Mouse (Mus musculus) hindbrain, embryonic 16.5 days (tissue): ENCODE measurements at regions not wholly inside any gene's neighbourhood (a gene's known extent, or its start where the extent isn't known, plus 50 kb on each side); places are given as distances from the start of the nearest gene placed in this dataset.
A peak's percentile ranks its signal among the peaks of the same experiment; 100 is the strongest.

Experiments used
- ATAC-seq: fragments of 200-750 bp; cut with Nextera tagmentation; 2 replicates; pipeline ENCODE4 v1.8.0; 2017; ENCODE audit warnings: moderate TSS enrichment, moderate library complexity
- H3K27ac ChIP-seq: fragments of 300-500 bp; sonication (generic); 2 replicates; pipeline ENCODE4 v1.5.1; 2014; ENCODE audit warnings: low read depth, mild to moderate bottlenecking, control low read depth, low read length, moderate library complexity
- H3K27me3 ChIP-seq: fragments of 300-500 bp; sonication (generic); replicated peaks from 2 replicates; pipeline ENCODE4 v1.6.1; 2014; ENCODE audit warnings: low read length; ENCODE audit not compliant: control insufficient read depth, insufficient read depth
- H3K36me3 ChIP-seq: fragments of 300-500 bp; sonication (generic); 2 replicates; pipeline ENCODE4 v1.6.1; 2014; ENCODE audit warnings: mild to moderate bottlenecking, low read length, moderate library complexity, mixed read lengths; ENCODE audit not compliant: control insufficient read depth, insufficient read depth
- H3K4me1 ChIP-seq: fragments of 300-500 bp; sonication (generic); 2 replicates; pipeline ENCODE4 v1.6.1; 2014; ENCODE audit warnings: low read depth, low read length; ENCODE audit not compliant: control insufficient read depth, insufficient read depth
- H3K4me2 ChIP-seq: fragments of 300-500 bp; sonication (generic); 2 replicates; pipeline ENCODE4 v1.6.1; 2014; ENCODE audit warnings: mild to moderate bottlenecking, low read length, control low read depth, moderate library complexity
- H3K4me3 ChIP-seq: fragments of 300-500 bp; sonication (generic); 2 replicates; pipeline ENCODE4 v1.5.1; 2014; ENCODE audit warnings: mild to moderate bottlenecking, low read length, control low read depth, moderate library complexity
- H3K9ac ChIP-seq: fragments of 300-500 bp; sonication (generic); 2 replicates; pipeline ENCODE4 v1.6.1; 2014; ENCODE audit warnings: low read depth, mild to moderate bottlenecking, control low read depth, low read length, moderate library complexity
- H3K9me3 ChIP-seq: fragments of 300-500 bp; sonication (generic); 2 replicates; pipeline ENCODE4 v1.6.1; 2014; ENCODE audit warnings: mild to moderate bottlenecking, low read length, moderate library complexity; ENCODE audit not compliant: control insufficient read depth
- WGBS: fragments of 180-500 bp; shearing (Covaris S2); extraction: QIAGEN DNeasy Blood & Tissue Kit; methylation state at CpG from one replicate; pipeline ENCODE4 v1.1.7; 2014; 5-methylcytosine and 5-hydroxymethylcytosine counted together

GRCm38 (mm10) chr10:23707141-23707540, 79.9 kb downstream of the Rps12 start:
- ATAC-seq = no peak
- 71% methylated on average over 3 of the region's 3 CpGs for WGBS
- no peak overlapping the region for H3K9ac ChIP-seq
- H3K4me3 ChIP-seq = no peak overlapping the region
- H3K27me3 ChIP-seq = no peaks in the 10 kb centered on the region
- H3K4me1 ChIP-seq = no peaks in the 10 kb centered on the region
- no peaks in the 10 kb centered on the region for H3K36me3 ChIP-seq
- H3K4me2 ChIP-seq = no peak overlapping the region
- no peaks in the 10 kb centered on the region for H3K9me3 ChIP-seq
- no peak overlapping the region for H3K27ac ChIP-seq

GRCm38 (mm10) chr10:23704048-23704447, 83.0 kb downstream of the Rps12 start:
- no peaks in the 10 kb centered on the region for H3K27me3 ChIP-seq
- ATAC-seq = no peak
- no peak overlapping the region for H3K27ac ChIP-seq
- no peaks in the 10 kb centered on the region for H3K9me3 ChIP-seq
- H3K9ac ChIP-seq = no peak overlapping the region
- H3K36me3 ChIP-seq = no peaks in the 10 kb centered on the region
- no peaks in the 10 kb centered on the region for H3K4me1 ChIP-seq
- no peak overlapping the region for H3K4me2 ChIP-seq
- no peak overlapping the region for H3K4me3 ChIP-seq
- 72% methylated on average over 1 of the region's 1 CpGs for WGBS

- Histone ChIP-seq H3K9ac (no peak overlapping the region), H3K9me3 (no peaks in the 10 kb centered on the region), H3K36me3 (no peaks in the 10 kb centered on the region), H3K27me3 (no peaks in the 10 kb centered on the region), H3K4me1 (no peaks in the 10 kb centered on the region), H3K27ac (no peak overlapping the region), H3K4me3 (no peak overlapping the region), H3K4me2 (no peak overlapping the region)
- WGBS = 73% methylated on average over 2 of the region's 2 CpGs
- no peak for ATAC-seq
Measured at GRCm38 (mm10) chr10:23691291-23691690, 95.8 kb downstream of the Rps12 start.

GRCm38 (mm10) chr10:23686969-23687368, 100.1 kb downstream of the Rps12 start:
- WGBS = 38% methylated on average over 10 of the region's 10 CpGs
- ATAC-seq = 0 out of 2 replicates have a peak, but pooled peaks have one; percentile 30
- peak overlapping the region; percentile 20 for H3K4me2 ChIP-seq
- 0 out of 2 replicates have a peak overlapping the region, but pooled peaks have one; percentile 34 for H3K27ac ChIP-seq
- H3K4me1 ChIP-seq = no peaks in the 10 kb centered on the region
- H3K27me3 ChIP-seq = no peaks in the 10 kb centered on the region
- H3K4me3 ChIP-seq = no peak overlapping the region; the same call in 1 of the 2 replicates
- H3K36me3 ChIP-seq = no peaks in the 10 kb centered on the region
- H3K9ac ChIP-seq = no peak overlapping the region
- H3K9me3 ChIP-seq = no peaks in the 10 kb centered on the region

DNA sequence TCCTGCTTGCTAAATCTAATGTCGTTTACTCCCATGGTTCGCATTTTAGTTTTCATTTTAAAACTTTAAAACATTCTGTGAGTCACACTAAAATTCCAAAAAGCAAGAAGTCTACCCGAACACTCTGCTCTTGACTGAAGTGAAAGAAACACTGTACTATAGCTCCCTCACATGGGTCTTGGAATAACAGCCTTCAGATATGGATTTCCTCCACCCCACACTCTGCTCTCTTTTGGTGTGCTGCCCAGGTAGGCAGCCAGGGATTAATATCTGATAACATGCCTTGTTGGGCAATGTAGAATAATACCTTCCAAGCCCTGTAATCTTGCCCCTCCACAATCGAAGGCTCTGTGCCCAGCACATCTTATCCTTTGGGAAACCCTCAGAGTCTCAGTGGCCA, 104.0 kb downstream of the Rps12 start:
- no peak overlapping the region for H3K27ac ChIP-seq
- H3K36me3 ChIP-seq = no peaks in the 10 kb centered on the region
- no peak; the same call in 1 of the 2 replicates for ATAC-seq
- no peak overlapping the region for H3K9ac ChIP-seq
- H3K4me3 ChIP-seq = no peak overlapping the region
- no peak overlapping the region for H3K4me2 ChIP-seq
- no peaks in the 10 kb centered on the region for H3K4me1 ChIP-seq
- 88% methylated on average over 4 of the region's 4 CpGs for WGBS
- H3K9me3 ChIP-seq = no peaks in the 10 kb centered on the region
- H3K27me3 ChIP-seq = no peaks in the 10 kb centered on the region

GRCm38 (mm10) chr10:23675911-23676310, 111.2 kb downstream of the Rps12 start:
- WGBS = 41% methylated on average over 6 of the region's 6 CpGs
- peaks cover 8% of the 10 kb centered on the region for H3K4me1 ChIP-seq
- H3K4me2 ChIP-seq = no peak overlapping the region
- no peaks in the 10 kb centered on the region for H3K27me3 ChIP-seq
- H3K4me3 ChIP-seq = no peak overlapping the region
- ATAC-seq = no peak
- H3K36me3 ChIP-seq = no peaks in the 10 kb centered on the region
- no peaks in the 10 kb centered on the region for H3K9me3 ChIP-seq
- H3K9ac ChIP-seq = no peak overlapping the region
- no peak overlapping the region for H3K27ac ChIP-seq

DNA sequence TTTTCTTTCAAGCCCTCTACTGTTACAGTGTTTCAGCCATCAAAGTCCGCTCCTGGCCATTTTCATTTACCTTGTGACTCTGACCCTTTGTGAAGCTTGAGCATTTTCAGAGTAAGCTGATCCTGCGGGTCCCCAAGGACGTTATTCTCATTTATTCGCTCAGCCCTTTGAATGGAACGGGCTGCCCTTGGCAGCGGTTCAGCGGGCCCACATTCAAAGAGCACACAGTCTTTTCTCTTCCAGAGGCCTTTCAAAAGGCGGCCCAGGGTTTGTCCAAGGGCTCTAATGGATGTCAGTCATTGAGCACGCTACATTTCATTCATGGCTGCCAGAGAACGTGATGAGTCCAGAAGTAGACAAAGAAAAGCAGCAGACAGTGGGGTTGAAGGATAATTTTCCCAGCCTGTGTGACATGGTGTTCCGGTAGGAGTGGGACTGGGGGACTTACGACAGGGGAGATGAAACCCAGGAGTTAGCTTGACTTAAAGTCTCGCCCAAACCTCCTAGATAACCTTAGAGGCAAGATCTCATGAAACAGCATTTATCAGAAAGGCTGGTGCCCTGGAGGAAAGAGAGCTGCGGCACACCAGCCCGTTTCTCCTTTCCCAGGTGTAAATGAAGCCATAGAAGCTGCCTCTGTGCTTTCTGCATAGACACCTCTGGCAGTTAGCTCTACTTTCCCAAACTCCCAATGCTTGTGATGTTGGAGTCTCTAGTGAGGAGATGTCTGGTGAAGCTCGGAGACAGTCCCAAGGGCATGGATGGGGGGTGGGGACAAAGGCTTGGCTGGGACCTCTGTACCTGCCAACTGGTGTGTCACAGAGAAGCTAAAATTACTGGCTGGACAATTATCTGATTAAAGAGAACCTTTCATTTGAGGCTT, 112.2 kb downstream of the Rps12 start:
- peaks cover 8% of the 10 kb centered on the region for H3K4me1 ChIP-seq
- peak overlapping the region; percentile 31 for H3K9ac ChIP-seq
- peak; percentile 95 for ATAC-seq
- peak overlapping the region; percentile 50 for H3K4me2 ChIP-seq
- H3K4me3 ChIP-seq = peak overlapping the region; percentile 12; the same call in 1 of the 2 replicates
- H3K9me3 ChIP-seq = no peaks in the 10 kb centered on the region
- peak overlapping the region; percentile 64 for H3K27ac ChIP-seq
- H3K27me3 ChIP-seq = no peaks in the 10 kb centered on the region
- WGBS = 12% methylated on average over 16 of the region's 16 CpGs
- no peaks in the 10 kb centered on the region for H3K36me3 ChIP-seq

GRCm38 (mm10) chr10:23672296-23672695, 114.8 kb downstream of the Rps12 start:
- Histone ChIP-seq H3K4me1 (peaks cover 8% of the 10 kb centered on the region), H3K36me3 (no peaks in the 10 kb centered on the region), H3K4me2 (no peak overlapping the region), H3K9ac (no peak overlapping the region), H3K27ac (no peak overlapping the region), H3K27me3 (no peaks in the 10 kb centered on the region), H3K4me3 (no peak overlapping the region), H3K9me3 (no peaks in the 10 kb centered on the region)
- ATAC-seq = no peak
- WGBS = 80% methylated on average over 4 of the region's 4 CpGs

- Histone ChIP-seq H3K27ac (no peak overlapping the region), H3K9ac (no peak overlapping the region), H3K4me2 (no peak overlapping the region), H3K4me1 (peaks cover 8% of the 10 kb centered on the region), H3K9me3 (no peaks in the 10 kb centered on the region), H3K4me3 (no peak overlapping the region), H3K36me3 (no peaks in the 10 kb centered on the region), H3K27me3 (no peaks in the 10 kb centered on the region)
- ATAC-seq = no peak
- WGBS = 28% methylated on average over 8 of the region's 8 CpGs
Measured at GRCm38 (mm10) chr10:23671494-23671893, 115.6 kb downstream of the Rps12 start.
